Mouse (Mus musculus) kidney, postnatal 10 days (tissue): ENCODE data around the gene Mvb12a.

Experiments used
- DNase-seq: peaks from one replicate; pipeline ENCODE4 v3.0.0; 2021; ENCODE audit warnings: mixed read lengths

The Mvb12a gene

DNA sequence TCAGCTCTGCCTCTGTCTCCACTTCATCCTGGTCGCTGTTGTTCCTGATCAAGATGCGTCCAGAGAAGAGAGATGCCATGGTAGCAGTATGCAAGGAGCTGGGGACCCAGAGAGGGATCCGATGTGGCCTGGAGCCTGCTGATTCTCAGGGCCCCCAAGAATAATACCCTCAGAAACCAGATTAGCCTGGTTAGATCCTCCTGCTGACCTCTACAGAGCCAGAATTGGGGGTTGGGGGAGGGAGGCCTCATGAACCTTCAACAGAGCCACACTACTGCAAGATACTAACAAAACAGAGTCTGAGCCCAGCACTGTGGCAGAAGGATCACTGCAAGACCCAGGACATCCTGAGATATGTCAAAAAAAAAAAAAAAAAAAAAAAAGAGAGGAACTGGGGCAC, 23.8 kb downstream of the Mvb12a start, which contains the start of gene Nxnl1:
Gene Nxnl1 (minus strand): TSS at position 101 of the 400 bp plus-strand sequence.
- no peak for DNase-seq

DNA sequence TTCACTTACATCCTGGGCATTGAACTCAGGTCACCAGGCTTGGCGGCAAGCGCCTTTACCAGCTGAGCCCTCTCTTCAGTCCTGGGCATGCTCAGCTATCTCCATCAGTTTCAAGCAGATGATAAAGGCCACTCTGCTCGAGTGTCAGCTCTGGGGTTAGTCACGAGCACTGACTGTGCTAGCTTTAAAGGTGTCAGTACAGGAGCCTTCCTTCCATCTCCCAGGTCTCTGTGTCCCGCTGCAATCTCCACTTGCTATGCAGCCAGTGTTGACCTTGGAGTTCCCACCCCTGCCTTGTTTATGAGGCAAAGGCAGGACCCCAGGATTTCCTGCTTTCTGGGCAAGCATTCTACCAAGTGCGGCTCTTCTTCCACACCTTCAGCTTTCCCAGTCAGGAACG, 24.9 kb downstream of the Mvb12a start:
- no peak for DNase-seq

DNA sequence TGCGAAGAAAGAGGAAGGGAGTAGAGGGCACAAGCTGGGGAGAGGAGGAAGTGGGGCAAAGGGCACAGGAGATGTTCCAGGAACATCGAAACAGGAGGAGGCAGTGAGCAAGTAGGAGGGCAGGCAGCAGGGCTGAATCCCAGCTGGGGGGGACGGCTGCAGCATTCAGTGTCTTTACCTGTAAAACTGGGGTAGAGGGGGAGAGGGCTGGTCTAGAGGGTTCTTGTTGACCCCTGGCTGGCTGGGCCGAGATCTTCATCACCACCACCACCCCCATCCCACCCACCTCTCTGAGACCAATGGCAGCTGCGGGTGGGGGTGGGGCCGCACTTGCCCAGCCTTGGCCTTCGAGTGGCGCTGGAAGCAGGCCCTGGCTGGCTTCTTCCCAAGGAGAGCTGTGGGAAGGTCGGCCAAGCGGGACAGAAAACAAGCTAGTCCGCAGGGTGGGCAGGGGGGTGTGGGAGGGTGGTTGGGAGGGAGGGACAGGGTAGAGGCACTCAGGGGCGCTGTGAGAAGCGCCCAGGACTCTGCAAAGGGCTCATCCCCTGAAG, 25.7 kb downstream of the Mvb12a start, which contains the start of gene Slc27a1:
Gene Slc27a1 (plus strand): TSS at position 496 of the 551 bp plus-strand sequence.
- peak; percentile 88 for DNase-seq

DNA sequence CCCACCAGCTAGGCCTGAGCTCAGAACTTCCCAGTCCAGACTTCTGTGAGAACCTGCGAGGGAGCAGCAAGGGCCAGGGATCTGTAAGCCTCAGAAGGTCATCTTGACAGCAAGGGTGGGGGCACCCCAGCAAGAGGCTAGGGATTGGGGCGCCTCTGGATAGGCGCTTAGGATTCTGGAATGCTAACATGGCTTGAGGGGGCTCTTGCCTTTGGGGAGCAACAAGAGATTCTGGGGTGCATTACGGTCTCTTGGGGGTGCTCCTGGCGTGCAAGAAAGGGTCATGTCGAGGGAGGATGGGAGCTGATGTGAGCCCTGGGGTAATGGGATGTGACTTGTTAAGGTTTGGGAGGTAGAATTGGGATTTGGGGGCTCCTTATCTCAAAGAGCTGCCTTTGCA, 26.2 kb downstream of the Mvb12a start:
- DNase-seq = no peak

DNA sequence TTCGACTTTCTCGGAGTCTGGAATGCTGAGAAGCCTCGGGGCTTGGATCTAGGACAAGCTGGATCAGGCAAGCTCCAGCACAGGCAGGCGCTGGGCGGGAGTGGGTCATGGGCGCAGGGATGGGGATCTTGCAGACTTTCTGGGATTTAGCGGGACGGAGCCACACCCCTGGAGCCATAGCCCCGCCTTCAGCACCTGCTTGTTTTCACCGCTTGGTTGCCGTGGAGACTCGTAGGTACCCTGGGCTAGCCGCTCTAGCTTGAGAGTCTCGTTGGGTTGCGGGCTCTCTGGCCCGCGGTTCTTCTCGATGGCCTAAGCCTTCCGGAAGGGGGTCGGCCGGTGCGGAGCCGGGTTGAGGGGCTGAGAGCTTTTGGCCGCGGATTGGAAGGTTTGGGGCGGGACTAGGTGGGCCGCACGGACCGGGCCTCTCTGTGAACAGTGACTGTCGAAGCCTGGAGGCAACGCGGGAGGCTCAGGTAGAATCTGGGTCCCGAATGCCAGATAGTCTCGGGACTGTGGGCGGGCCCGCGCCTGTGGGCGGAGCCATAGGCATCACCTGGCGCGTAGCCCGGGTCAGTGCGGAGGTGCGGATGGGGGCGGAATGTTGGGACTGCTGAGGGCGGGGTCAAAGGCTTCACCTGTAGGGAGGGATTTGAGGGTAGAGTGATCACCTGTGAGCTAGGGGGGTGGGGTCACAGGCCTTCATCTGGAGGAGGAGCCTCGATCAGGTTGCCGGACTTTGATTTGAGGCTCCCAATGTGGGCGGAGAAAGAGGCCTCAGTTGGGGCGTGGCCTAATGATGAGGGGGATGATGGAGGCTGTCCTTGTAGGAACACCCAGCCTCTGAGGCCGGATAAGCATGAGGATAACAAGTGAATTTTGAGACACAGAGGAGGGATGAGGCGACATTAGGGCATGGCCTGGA, 26.9 kb downstream of the Mvb12a start:
- DNase-seq = peak; percentile 93

DNA sequence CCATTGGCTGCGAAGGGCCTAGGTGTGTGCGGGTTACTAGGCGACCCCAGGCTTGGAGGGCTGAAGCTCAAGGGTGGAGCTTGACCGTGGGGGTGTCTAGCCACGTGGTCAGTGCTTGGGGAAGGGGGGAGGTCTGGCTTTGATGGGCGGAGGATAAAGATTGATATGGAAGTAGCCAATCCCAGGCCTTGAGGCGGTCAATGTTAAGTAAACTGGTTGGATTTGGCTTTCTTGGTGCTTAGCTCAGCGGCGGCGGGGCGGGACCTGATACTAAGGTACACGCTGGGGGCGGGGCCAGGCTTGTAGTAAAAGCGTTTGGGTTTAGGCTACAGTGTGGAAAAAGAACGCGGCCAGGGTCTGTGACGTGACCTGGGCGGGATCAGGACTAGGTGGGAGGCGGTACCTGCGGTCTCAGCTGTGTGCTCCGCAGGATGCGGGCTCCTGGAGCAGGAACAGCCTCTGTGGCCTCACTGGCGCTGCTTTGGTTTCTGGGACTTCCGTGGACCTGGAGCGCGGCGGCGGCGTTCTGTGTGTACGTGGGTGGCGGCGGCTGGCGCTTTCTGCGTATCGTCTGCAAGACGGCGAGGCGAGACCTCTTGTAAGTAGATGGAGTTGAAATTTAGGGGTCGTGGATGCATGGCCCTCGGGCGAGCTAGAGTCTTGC, 27.7 kb downstream of the Mvb12a start:
- peak; percentile 98 for DNase-seq

DNA sequence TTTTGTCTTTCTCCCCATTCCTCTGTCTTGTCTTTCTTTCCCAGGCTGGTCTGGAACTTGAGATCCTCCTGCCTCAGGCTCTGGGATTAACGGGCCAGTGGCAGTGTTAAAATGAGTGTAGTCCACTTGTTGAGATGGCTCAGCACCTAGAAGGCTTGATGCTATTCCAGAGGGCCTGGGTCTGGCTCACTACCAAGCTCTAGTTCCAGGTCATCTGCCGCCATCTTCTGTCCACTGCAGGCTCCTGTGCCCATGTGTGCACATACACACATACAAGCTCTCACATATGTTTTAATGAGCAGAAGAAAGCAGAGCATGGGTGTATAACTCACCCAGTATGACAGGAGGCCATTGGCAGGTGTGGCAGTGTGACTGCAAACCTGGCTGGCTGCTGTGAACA, 29.4 kb downstream of the Mvb12a start:
- DNase-seq = no peak

DNA sequence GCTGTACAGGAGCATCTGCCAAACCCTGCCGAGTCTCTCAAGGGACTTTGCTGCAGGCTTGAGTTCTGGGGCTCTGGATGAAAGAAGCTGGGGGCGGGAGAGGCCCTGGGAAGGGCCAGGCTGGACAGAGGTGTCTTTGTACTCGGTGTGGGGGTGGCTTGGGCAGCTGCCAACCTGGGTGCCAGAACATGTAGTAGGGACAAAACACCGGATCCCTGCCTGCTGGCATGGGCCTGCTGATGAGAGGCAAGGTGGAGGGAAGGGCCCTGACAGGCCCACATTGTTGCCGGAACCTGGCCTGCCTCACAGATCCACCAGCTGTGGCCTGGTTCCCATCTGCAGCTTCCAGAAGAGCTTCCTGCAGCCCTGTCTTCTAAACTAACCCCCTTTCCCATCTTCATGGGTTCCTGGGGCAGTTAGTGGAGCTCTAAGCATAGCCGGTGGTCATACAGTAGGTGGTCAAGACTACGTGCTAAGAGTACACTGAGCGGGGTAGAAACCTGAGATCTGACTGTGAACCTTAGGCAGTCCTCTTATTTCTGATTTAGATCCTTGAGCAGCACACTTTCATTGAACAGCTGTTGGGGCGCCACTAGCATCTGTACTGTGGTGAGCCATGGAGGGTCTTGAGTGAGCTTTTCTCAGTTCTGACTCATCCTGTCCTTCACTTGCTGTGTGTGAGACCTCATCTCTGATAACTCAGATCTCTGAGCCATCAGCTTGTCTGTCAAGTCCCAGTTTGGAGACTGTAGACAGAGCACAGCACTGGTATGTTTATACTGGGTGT, 30.3 kb downstream of the Mvb12a start:
- DNase-seq = peak; percentile 74

DNA sequence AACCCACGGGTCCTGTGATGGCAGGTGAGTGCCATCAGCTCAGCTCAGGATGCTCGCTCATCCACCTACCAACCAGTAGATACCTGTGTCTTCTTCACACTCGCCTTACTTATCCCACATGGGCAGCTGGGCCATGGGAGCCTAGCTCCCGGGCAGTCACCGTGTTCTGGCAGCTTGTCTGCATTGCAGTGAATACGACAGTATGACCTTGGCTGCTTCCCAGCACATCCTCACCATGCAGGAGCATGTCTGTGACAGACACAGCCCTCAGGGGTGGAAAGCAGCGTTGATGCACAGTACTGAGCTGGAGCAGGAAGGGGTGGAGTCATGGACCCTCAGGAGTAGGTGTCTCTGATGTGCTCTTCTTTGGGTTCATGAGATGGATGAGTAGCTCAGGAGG, 31.7 kb downstream of the Mvb12a start:
- no peak for DNase-seq

DNA sequence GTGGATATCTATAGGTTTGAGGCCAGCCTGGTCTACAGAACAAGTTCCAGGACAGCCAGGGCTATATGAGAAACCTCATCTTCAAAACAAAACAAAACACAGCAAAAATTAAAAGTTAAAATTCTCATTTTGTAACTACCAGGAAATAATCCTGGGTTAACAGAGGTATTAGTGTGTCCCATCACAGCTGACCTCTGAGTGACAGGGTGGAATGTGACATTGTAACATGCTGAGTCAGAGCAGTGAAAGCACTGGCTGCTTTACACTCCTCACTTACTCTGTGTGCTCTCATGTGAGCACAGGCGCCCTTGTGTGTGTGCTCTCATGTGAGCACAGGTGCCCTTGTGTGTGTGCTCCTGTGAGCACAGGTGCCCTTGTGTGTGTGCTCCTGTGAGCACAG, 32.3 kb downstream of the Mvb12a start:
- no peak for DNase-seq

DNA sequence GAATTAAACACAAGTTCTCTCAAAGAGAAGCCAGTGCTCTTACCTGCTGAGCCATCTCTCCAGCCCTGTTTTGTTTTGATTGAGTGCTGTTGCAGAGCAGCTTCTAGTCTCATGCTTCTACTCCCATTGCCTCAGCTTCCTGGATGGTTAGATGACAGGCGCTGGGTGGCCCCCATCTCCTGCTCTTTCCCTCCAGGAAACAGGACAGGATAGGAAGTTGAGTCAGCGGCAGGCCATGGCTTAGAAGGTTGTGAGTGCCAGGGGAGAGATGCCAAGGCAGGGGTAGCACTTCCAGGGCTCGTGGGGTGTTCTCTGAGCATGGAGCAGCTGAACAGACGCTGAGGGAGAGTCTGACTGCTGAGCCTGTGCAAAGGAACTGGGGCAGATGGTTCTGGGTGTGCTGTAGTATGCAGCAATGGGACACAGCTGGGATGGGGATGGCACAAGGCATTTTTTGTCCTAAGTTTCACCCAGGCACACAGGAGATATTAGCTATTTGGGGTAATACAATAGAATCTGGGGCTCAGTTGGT, 35.2 kb downstream of the Mvb12a start:
- no peak for DNase-seq

DNA sequence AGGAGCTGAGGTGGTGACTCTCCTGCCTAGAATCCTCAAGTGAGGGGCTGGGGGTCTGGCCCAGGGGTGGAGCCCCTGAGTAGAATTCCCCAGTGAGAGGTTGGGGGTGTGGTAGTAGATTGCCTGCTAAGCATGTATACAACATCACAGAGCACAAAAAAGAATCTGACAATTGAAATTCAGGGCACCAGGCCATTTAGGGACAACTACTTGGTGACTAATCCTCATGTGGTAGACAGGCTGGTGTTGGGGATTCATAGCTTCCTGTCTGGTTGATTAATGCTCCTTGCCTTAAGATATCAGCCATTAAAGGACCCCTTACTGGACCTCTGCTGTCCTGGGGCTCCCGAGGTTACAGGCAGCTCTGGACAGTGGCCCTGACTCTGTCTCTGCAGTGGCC, 36.3 kb downstream of the Mvb12a start:
- DNase-seq = no peak

DNA sequence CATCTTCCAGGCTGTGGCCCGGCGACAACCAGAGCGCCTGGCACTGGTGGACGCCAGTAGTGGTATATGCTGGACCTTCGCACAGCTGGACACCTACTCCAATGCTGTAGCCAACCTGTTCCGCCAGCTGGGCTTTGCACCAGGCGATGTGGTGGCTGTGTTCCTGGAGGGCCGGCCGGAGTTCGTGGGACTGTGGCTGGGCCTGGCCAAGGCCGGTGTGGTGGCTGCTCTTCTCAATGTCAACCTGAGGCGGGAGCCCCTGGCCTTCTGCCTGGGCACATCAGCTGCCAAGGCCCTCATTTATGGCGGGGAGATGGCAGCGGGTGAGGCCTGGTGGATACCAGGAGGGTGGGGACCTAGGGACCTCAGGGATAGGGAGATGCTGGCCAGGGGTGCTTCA, 36.8 kb downstream of the Mvb12a start:
- DNase-seq = no peak

DNA sequence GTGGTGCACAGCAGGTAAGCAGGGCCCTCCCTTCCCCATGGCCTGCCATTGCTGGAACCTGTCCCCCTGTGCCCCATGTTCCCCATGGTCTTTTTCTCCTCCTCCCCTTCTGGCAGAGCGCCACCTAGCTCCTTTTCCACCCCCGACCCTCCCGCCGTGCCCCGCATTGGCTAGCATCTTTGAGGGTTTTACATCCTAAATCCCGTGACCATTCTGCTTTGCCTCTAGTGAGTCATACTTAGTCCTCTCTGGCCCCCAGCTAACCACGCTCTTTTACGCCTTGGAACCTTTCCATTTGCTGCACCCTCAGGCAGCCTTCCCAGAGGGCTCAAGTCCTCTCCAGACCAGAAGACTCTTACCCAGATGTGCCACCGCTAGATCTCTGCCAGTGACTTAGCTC, 37.5 kb downstream of the Mvb12a start:
- DNase-seq = no peak

DNA sequence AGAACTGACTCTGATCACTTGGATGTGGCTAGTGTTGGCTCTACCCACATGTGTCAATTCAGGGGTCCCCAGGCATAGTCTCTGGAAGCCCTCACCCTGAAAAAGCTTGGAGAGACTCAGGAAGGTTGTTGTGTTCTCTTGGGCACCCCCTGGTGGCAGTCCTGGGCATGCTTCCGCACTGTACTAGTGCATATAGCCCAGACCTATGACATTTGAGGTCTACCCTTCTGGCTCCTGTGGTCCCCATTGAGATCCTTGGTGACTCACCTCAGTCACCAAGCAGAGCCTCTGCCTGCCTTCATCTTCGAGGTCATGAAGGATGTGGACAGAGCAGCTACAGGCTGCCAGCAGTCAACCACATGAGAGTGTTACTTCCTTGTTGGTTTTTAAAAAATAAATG, 44.2 kb downstream of the Mvb12a start:
- peak; percentile 75 for DNase-seq

DNA sequence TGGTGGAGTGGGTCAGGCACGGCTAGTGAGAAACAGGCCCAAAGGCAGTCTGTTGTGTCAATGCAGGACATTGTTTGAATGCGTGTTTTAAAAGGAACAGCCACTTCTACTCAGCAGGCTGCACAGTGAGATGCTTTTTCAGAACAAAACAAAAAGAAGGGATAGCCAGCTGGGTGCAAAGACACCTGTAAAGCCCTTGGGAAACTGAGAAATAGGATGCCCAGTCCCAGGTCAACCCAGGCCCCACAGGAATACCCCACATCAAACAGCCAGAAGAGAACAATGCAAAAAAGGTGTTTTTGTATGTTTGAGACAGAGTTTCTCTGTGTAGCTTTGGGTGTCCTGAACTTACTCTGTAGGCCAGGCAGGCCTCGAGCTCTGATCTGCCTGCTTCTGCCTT, 46.0 kb downstream of the Mvb12a start:
- no peak for DNase-seq

DNA sequence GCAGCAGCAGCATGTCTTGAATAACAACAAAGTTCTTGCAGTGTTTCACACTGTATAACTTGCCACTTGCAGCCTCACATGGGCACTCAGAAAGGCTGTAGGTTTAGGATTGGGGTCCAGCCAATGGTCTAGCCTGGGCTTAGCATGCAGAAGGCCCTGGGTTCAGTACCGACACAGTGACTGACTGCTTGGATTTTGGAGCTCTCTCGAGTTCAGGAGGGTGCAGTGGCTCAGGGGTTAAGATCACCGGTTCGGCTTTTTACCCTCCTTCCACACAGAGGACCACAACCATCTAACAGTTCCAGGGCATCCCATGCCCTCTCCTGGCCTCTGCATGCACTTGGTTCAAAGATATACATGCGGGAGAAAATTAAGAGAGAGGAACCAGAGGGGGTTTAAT, 48.3 kb downstream of the Mvb12a start:
- no peak for DNase-seq

DNA sequence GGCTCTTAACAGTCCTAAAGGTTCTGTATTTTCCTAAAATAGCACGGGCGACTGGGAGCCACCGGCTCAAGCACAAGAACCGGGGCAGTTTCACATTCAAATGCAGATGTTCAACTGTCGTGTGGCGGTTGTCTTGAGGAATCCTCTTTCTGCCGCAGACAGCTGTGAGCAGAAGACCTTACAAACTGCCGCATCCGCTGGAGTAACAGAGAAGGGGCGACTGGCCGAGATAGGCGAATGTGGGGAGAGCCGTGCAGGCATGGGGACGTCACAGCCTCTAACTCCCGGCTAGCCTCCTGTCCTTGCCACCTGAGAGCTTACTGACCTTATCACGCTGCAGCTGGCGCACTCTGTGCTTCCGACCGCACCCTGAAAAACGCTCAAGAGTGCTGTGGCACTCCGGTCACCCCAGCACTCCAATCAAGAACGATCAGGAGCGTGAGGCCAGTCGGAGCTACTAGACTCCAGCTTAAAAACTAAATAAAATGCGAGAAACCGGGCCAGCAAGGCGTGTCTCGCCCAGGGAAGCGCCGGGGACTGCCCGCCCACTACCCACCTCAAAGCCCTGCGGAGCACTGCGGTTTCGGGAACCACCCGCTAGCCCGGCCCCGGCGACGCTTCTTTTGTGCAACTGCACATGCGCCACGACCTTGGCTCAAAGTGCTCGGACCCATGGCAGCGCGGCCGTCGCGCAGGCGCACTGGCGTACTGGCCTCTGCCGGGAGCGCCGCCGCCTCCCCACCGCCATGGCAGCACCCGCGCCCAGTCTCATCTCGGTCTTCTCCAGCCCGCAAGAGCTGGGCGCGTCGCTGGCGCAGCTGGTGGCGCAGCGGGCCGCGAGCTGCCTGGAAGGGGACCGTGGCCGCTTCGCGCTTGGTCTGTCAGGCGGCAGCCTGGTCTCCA, 49.0 kb downstream of the Mvb12a start, which contains the start of gene Pgls:
Gene Pgls (plus strand): TSS at position 706 of the 903 bp plus-strand sequence.
- peak; percentile 98 for DNase-seq

DNA sequence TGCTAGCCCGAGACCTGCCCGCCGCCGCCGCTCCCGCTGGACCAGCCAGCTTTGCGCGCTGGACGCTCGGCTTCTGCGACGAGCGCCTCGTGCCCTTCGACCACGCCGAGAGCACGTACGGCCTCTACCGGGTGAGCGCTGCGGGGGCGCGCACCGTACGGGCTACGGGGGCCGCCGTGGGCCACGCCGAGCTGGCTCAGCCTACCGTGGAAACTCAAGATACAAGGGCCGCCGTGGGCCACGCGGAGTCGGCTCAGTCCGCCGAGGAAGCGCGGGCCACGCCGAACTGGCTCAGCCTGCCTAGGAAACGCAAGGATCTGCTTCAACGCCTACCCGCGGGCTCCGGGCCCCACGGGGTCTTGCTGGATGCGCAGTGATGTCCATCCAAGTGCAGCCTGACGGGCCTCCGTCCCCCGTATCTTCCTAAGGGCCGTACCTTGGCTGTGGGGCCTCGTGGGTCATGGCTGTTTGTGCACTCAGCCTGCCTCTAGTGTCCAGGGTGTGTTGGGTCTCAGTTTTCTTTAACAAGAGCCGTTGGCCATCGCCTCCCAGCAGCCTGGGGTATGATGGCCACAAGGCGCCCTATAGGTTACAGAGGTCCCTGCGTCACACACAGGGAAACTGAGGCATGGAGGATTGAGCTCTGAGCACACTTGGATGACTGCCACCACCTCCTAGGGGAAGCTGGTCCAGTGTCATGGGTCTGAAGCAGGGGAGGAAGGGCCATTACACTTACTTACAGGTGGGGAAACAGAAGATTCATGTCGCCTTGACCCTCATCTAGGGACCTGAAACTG, 49.9 kb downstream of the Mvb12a start:
- peak; percentile 88 for DNase-seq

DNA sequence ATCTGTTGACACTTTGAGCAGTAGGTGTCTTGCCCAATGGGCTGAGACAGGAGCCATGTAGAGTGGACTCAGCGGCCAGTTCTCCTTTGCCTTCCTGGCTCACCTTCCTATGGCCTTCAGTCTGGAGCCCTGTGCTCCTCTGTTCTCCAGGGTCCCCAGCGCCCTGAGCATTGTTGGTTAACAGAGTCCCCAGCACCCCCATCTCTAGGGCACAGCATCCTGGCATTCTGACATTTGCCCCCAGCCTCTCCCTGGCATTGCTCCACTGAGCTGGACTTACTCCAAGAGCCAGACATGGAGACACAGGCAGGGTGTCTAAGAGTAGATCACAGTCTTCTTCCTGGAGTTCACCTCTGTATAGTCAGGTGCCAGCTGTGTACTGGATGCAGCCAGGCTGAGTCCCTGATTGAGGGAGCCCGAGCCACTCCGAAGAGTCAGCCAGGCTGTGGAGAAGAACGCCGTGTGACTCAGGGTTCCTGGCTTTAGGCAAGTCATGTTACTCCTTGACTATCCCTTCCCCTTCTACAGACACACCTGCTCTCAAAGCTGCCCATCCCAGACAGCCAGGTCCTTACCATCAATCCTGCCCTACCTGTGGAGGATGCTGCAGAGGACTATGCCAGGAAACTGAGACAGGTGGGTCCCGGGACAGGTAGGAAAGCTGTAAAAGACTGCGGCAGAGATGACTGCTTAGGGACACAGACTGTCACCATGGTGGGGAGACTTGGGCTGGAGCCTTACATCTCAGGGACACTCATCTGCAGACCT, 51.0 kb downstream of the Mvb12a start:
- DNase-seq = peak; percentile 52
